ENCODE assay signal across 11 mouse cellular contexts in the genomic region with DNA sequence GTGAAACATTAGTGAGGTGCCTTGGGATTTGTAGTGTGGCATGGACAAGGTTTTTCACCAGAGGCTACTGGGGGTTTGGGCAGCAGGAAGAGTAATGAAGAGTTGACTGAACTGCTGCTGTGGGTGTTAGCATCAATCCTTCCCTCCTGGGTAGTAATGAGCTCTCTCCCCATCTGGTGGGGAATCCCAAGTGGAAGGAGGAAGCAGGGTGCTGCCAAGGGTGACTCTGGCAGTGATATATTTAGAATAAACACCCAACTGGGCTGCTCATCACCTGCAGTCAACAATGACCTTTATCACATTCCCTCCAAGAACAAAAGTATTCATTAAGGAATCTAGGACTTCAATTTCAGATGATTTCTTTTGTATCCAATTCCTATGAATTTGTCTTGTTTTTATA.
"Had no signal": no experiment of that assay in that cellular context is flagged by ENCODE, and none has a peak within 500 bp of the region (broad histone marks: within the 10 kb centered on the region; RNA-seq: fewer than 3 reads in every experiment).

No protein-coding gene starts in this region.

- DNase-seq: kidney, adult 9 months; kidney, postnatal 14 days; kidney, postnatal 4 days; layer of hippocampus, postnatal 36 days; left cerebral cortex, postnatal 4 days; liver, postnatal 0 days; lung, embryonic 14.5 days; right cerebral cortex, postnatal 25 days; spleen, adult 18-20 months; thymus, adult 18-20 months; thymus, postnatal 36 days had no signal
